Mouse (Mus musculus) limb, embryonic 12.5 days (tissue): ENCODE data around the gene Brat1. TPM values are rescaled to one million over a fixed set of nuclear protein-coding genes. Genes with fewer than 3 reads are reported as not detected.

Source experiments
- ATAC-seq: fragments of 200-750 bp; cut with Nextera tagmentation; 2 replicates; pipeline ENCODE4 v1.8.0; 2017; ENCODE audit warnings: low read depth, moderate TSS enrichment; ENCODE audit not compliant: insufficient number of reproducible peaks, insufficient read depth, low FRiP score, low TSS enrichment
- H3K27ac ChIP-seq: fragments of 300-500 bp; sonication (generic); 2 replicates; pipeline ENCODE4 v1.5.1; 2016; ENCODE audit warnings: mild to moderate bottlenecking, moderate library complexity
- H3K27me3 ChIP-seq: fragments of 300-500 bp; sonication (generic); 2 replicates; pipeline ENCODE4 v1.6.1; 2016; ENCODE audit warnings: mild to moderate bottlenecking, moderate library complexity
- H3K36me3 ChIP-seq: fragments of 300-500 bp; sonication (generic); 2 replicates; pipeline ENCODE4 v1.6.1; 2016; ENCODE audit warnings: mild to moderate bottlenecking, moderate library complexity
- H3K4me1 ChIP-seq: fragments of 300-500 bp; sonication (generic); replicated peaks from 2 replicates; pipeline ENCODE4 v1.6.1; 2016
- H3K4me2 ChIP-seq: fragments of 300-500 bp; sonication (generic); 2 replicates; pipeline ENCODE4 v1.6.1; 2016; ENCODE audit warnings: mild to moderate bottlenecking, moderate library complexity
- H3K4me3 ChIP-seq: fragments of 300-500 bp; sonication (generic); replicated peaks from 2 replicates; pipeline ENCODE4 v1.5.1; 2016; ENCODE audit warnings: mild to moderate bottlenecking
- H3K9ac ChIP-seq: fragments of 300-500 bp; sonication (generic); replicated peaks from 2 replicates; pipeline ENCODE4 v1.6.1; 2016; ENCODE audit warnings: mild to moderate bottlenecking, moderate library complexity
- H3K9me3 ChIP-seq: fragments of 300-500 bp; sonication (generic); 2 replicates; pipeline ENCODE4 v1.6.1; 2016; ENCODE audit warnings: mild to moderate bottlenecking, moderate library complexity
- WGBS: fragments of 180-500 bp; shearing (Covaris S2); methylation state at CpG from one replicate; pipeline ENCODE4 v1.1.7; 2016; 5-methylcytosine and 5-hydroxymethylcytosine counted together
- polyA plus RNA-seq: library from polyadenylated mRNA; unstranded; fragments of >200 nt; fragmentation: Nextera tagmentation; extraction: Ambion mirVana; gene quantifications from 2 replicates; pipeline ENCODE4 v1.2.1, GENCODE M21; 2016

The Brat1 gene
- polyA plus RNA-seq, 1 experiment from 2014 or later = 22.4 TPM

GRCm38 (mm10) chr5:140749062-140749875 lies 44.5 kb downstream of the Brat1 start:
- Histone ChIP-seq H3K36me3 (no peaks in the 10 kb centered on the region), H3K4me1 (peaks cover 6% of the 10 kb centered on the region; the same call in 1 of the 2 replicates), H3K9me3 (peaks cover 7% of the 10 kb centered on the region), H3K4me2 (peak overlapping the region; percentile 51), H3K27me3 (no peaks in the 10 kb centered on the region), H3K27ac (no peak overlapping the region), H3K9ac (peak overlapping the region; percentile 31), H3K4me3 (peak overlapping the region; percentile 33)
- peak; percentile 69 for ATAC-seq
- WGBS = 24% methylated on average over 12 of the region's 12 CpGs

GRCm38 (mm10) chr5:140750925-140751324 lies 46.1 kb downstream of the Brat1 start:
- Histone ChIP-seq H3K9ac (no peak overlapping the region), H3K4me3 (no peak overlapping the region), H3K4me2 (no peak overlapping the region), H3K27ac (no peak overlapping the region), H3K9me3 (peaks cover 7% of the 10 kb centered on the region), H3K36me3 (no peaks in the 10 kb centered on the region), H3K4me1 (peaks cover 6% of the 10 kb centered on the region; the same call in 1 of the 2 replicates), H3K27me3 (no peaks in the 10 kb centered on the region)
- 2% methylated on average over 1 of the region's 2 CpGs for WGBS
- ATAC-seq = no peak

GRCm38 (mm10) chr5:140752041-140752440 lies 47.2 kb downstream of the Brat1 start:
- Histone ChIP-seq H3K27ac (no peak overlapping the region), H3K4me1 (peaks cover 14% of the 10 kb centered on the region), H3K9ac (no peak overlapping the region), H3K9me3 (peaks cover 7% of the 10 kb centered on the region), H3K4me3 (no peak overlapping the region), H3K36me3 (peaks cover 2% of the 10 kb centered on the region; the same call in 1 of the 2 replicates), H3K27me3 (no peaks in the 10 kb centered on the region), H3K4me2 (no peak overlapping the region)
- 94% methylated on average over 15 of the region's 15 CpGs for WGBS
- no peak for ATAC-seq

- peaks cover 14% of the 10 kb centered on the region for H3K4me1 ChIP-seq
- WGBS = 97% methylated on average over 3 of the region's 3 CpGs
These were observed 47.8 kb downstream of the Brat1 start for GRCm38 (mm10) chr5:140752639-140753038.

GRCm38 (mm10) chr5:140753223-140753622 lies 48.4 kb downstream of the Brat1 start:
- no peak overlapping the region for H3K27ac ChIP-seq
- no peak overlapping the region for H3K4me2 ChIP-seq
- no peaks in the 10 kb centered on the region for H3K27me3 ChIP-seq
- WGBS = 90% methylated on average over 5 of the region's 5 CpGs
- H3K36me3 ChIP-seq = peaks cover 11% of the 10 kb centered on the region
- H3K9ac ChIP-seq = no peak overlapping the region
- ATAC-seq = no peak
- H3K9me3 ChIP-seq = peaks cover 7% of the 10 kb centered on the region
- H3K4me3 ChIP-seq = no peak overlapping the region
- peaks cover 14% of the 10 kb centered on the region for H3K4me1 ChIP-seq

More at GRCm38 (mm10) chr5:140752639-140753038, 47.8 kb downstream of the Brat1 start:
- no peaks in the 10 kb centered on the region for H3K27me3 ChIP-seq
- no peak overlapping the region for H3K4me3 ChIP-seq
- H3K9me3 ChIP-seq = peaks cover 7% of the 10 kb centered on the region
- H3K36me3 ChIP-seq = peaks cover 5% of the 10 kb centered on the region
- no peak for ATAC-seq
- no peak overlapping the region for H3K9ac ChIP-seq
- H3K27ac ChIP-seq = no peak overlapping the region
- H3K4me2 ChIP-seq = no peak overlapping the region

GRCm38 (mm10) chr5:140758864-140759263 lies 54.1 kb downstream of the Brat1 start:
- Histone ChIP-seq H3K4me1 (peaks cover 11% of the 10 kb centered on the region), H3K4me2 (no peak overlapping the region), H3K4me3 (no peak overlapping the region), H3K27me3 (no peaks in the 10 kb centered on the region), H3K9me3 (no peaks in the 10 kb centered on the region), H3K36me3 (peaks cover 55% of the 10 kb centered on the region), H3K9ac (no peak overlapping the region), H3K27ac (no peak overlapping the region)
- no peak for ATAC-seq
- 81% methylated on average over 8 of the region's 8 CpGs for WGBS

GRCm38 (mm10) chr5:140762540-140762939 lies 57.7 kb downstream of the Brat1 start:
- WGBS = 90% methylated on average over 4 of the region's 4 CpGs

GRCm38 (mm10) chr5:140764921-140765613 lies 60.3 kb downstream of the Brat1 start:
- H3K9ac ChIP-seq = no peak overlapping the region
- peaks cover 19% of the 10 kb centered on the region for H3K4me1 ChIP-seq
- 0 out of 2 replicates have a peak overlapping the region, but pooled peaks have one; percentile 29 for H3K27ac ChIP-seq
- ATAC-seq = no peak
- WGBS = 68% methylated on average over 6 of the region's 6 CpGs
- H3K9me3 ChIP-seq = no peaks in the 10 kb centered on the region
- no peak overlapping the region for H3K4me3 ChIP-seq
- H3K4me2 ChIP-seq = no peak overlapping the region
- no peaks in the 10 kb centered on the region for H3K27me3 ChIP-seq
- H3K36me3 ChIP-seq = peaks cover 33% of the 10 kb centered on the region

More at GRCm38 (mm10) chr5:140762540-140762939, 57.7 kb downstream of the Brat1 start:
- H3K4me1 ChIP-seq = peaks cover 4% of the 10 kb centered on the region; the same call in 1 of the 2 replicates
- no peak overlapping the region for H3K27ac ChIP-seq
- H3K36me3 ChIP-seq = peaks cover 53% of the 10 kb centered on the region
- no peak overlapping the region for H3K9ac ChIP-seq
- no peaks in the 10 kb centered on the region for H3K27me3 ChIP-seq
- no peaks in the 10 kb centered on the region for H3K9me3 ChIP-seq
- H3K4me2 ChIP-seq = no peak overlapping the region
- no peak overlapping the region for H3K4me3 ChIP-seq
- ATAC-seq = no peak

- no peak for ATAC-seq
- Histone ChIP-seq H3K4me2 (no peak overlapping the region), H3K4me3 (no peak overlapping the region), H3K27ac (no peak overlapping the region), H3K4me1 (peaks cover 25% of the 10 kb centered on the region), H3K36me3 (peaks cover 19% of the 10 kb centered on the region), H3K9me3 (no peaks in the 10 kb centered on the region), H3K9ac (no peak overlapping the region), H3K27me3 (no peaks in the 10 kb centered on the region)
- 90% methylated on average over 4 of the region's 4 CpGs for WGBS
These were observed 61.8 kb downstream of the Brat1 start for GRCm38 (mm10) chr5:140766566-140766965.

- no peak for ATAC-seq
- peak overlapping the region; percentile 76 for H3K27ac ChIP-seq
- H3K27me3 ChIP-seq = no peaks in the 10 kb centered on the region
- peaks cover 34% of the 10 kb centered on the region for H3K4me1 ChIP-seq
- no peak overlapping the region for H3K4me3 ChIP-seq
- no peak overlapping the region for H3K4me2 ChIP-seq
- 49% methylated on average over 9 of the region's 9 CpGs for WGBS
- peaks cover 7% of the 10 kb centered on the region; the same call in 1 of the 2 replicates for H3K36me3 ChIP-seq
- no peak overlapping the region for H3K9ac ChIP-seq
- no peaks in the 10 kb centered on the region for H3K9me3 ChIP-seq
These were observed 62.9 kb downstream of the Brat1 start for GRCm38 (mm10) chr5:140767704-140768141.

GRCm38 (mm10) chr5:140768333-140768732 lies 63.5 kb downstream of the Brat1 start:
- peak overlapping the region; percentile 76; the same call in 1 of the 2 replicates for H3K27ac ChIP-seq
- H3K4me3 ChIP-seq = no peak overlapping the region
- H3K4me1 ChIP-seq = peaks cover 34% of the 10 kb centered on the region
- H3K27me3 ChIP-seq = no peaks in the 10 kb centered on the region
- ATAC-seq = no peak
- H3K4me2 ChIP-seq = no peak overlapping the region
- no peak overlapping the region for H3K9ac ChIP-seq
- 88% methylated on average over 5 of the region's 5 CpGs for WGBS
- peaks cover 10% of the 10 kb centered on the region; the same call in 1 of the 2 replicates for H3K36me3 ChIP-seq
- H3K9me3 ChIP-seq = no peaks in the 10 kb centered on the region
